Mouse (Mus musculus) MEL (cell line): ENCODE measurements around the gene Ildr2.

Experiments
- JUND ChIP-seq: IDR thresholded peaks from 2 replicates; pipeline ENCODE4 v1.6.1; 2011; ENCODE audit warnings: low read depth, mild to moderate bottlenecking, improper control_type of control experiment, low read length
- KAT2A ChIP-seq: conservative IDR thresholded peaks from 2 replicates; pipeline ENCODE4 v1.6.1; 2012; ENCODE audit warnings: low read depth, low read length, improper control_type of control experiment, inconsistent platforms
- MEF2A ChIP-seq: IDR thresholded peaks from 2 replicates; pipeline ENCODE4 v1.6.1; 2014; ENCODE audit warnings: low read depth, mild to moderate bottlenecking, inconsistent platforms, low read length, improper control_type of control experiment; ENCODE audit not compliant: poor library complexity, insufficient replicate concordance, severe bottlenecking; ENCODE audit errors: extremely low read depth
- POLR2A ChIP-seq, 2 experiments: IDR thresholded peaks; 2 replicates each; pipeline ENCODE4 v1.6.1; 2011 to 2012; ENCODE audit warnings: low read length in 2 of 2, mild to moderate bottlenecking in 2 of 2, control low read depth in 1 of 2, improper control_type of control experiment in 1 of 2, low read depth in 1 of 2, moderate library complexity in 1 of 2; ENCODE audit not compliant: control insufficient read depth in 1 of 2, insufficient read depth in 1 of 2, poor library complexity in 1 of 2
- SIN3A ChIP-seq: IDR thresholded peaks from 2 replicates; pipeline ENCODE4 v1.6.1; 2012; ENCODE audit warnings: low read length, improper control_type of control experiment, inconsistent platforms
- TAL1 ChIP-seq: IDR thresholded peaks from 2 replicates; pipeline ENCODE4 v1.6.1; 2012; ENCODE audit warnings: mild to moderate bottlenecking, inconsistent platforms, low read length, moderate library complexity, mixed read lengths
- TCF12 ChIP-seq: IDR thresholded peaks from 2 replicates; pipeline ENCODE4 v1.6.1; 2014; ENCODE audit warnings: low read depth, mild to moderate bottlenecking, inconsistent platforms, low read length, improper control_type of control experiment, moderate library complexity
- USF1 ChIP-seq: IDR thresholded peaks from 2 replicates; pipeline ENCODE4 v1.6.1; 2014; ENCODE audit warnings: low read depth, mild to moderate bottlenecking, inconsistent platforms, low read length, improper control_type of control experiment, moderate library complexity

- TF ChIP-seq JUND (no peak), USF1 (no peak), TAL1 (no peak), MEF2A (no peak), KAT2A (no peak), POLR2A (IDR thresholded peaks at IDR 0.05; ENCODE audit: control insufficient read depth in 1 of 2, insufficient read depth in 1 of 2, low read depth in 1 of 2, low read length in 2 of 2, poor library complexity in 1 of 2) (no peak), TCF12 (no peak), SIN3A (no peak)
Measured at GRCm38 (mm10) chr1:166280566-166280965, 26.6 kb downstream of the Ildr2 start.
